Mouse (Mus musculus): ENCODE results near the gene E430018J23Rik. TPM values are rescaled to one million over a fixed set of nuclear protein-coding genes. Genes with fewer than 3 reads are reported as not detected.
"Not testable (repeated sequence)": the region's sequence is repeated elsewhere in the genome, so short reads cannot be mapped to it uniquely, and the experiment has no call there.

The E430018J23Rik gene
- total RNA-seq, 4 experiments from 2014 or later: 2.9 to 5.1 (median 3.9) TPM

GRCm38 (mm10) chr7:127342332-127342731 is 51.1 kb downstream of the E430018J23Rik start:
- no peak for DNase-seq (ENCODE audit: low spot score)

DNA sequence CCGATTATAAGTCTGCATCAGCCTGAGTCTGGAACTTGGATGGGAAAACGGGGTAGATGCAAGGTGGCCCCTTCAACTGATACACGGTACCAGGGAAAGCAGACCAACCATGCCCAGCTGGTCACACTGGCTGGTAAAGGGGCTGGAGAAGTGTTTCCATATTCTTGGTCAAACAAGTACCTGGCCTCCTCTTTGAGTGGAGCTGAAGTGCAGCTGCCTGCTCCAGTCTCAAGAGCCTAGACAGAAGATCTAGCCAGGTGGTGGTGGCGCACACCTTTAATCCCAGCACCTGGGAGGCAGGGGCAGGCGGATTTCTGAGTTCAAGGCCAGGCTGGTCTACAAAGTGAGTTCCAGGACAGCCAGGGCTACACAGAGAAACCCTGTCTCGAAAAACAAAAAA is 51.6 kb downstream of the E430018J23Rik start:
- DNase-seq (ENCODE audit: low spot score): not testable (repeated sequence)

DNA sequence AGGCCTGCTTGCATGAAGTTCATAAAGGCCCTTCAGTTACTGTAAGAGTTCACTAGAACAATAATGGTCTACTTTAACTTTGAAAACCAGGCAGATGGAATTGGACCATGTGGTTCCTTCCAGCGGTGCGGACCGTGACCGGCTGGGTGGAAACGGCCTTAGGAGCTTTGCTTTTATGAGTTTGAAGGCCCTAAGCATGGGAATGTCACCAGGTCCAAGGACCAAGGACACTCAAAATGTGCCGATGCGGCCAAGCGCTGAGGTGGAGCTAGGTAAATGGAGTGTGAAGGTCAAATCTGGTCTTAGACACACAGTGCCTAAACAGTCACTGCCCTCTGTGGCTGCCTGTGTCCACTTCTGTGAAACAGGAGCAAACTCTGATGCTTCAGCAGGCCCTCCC is 52.1 kb downstream of the E430018J23Rik start:
- no peak for DNase-seq (ENCODE audit: low spot score)

Other genes starting within 250 kb of the E430018J23Rik start
- 10 to 100 TPM; 36.2 to 45.1 (median 40.6) TPM for gene Cd2bp2, start 197.6 kb downstream of the E430018J23Rik start, total RNA-seq (2022)
- gene Tbc1d10b, start 185.2 kb downstream of the E430018J23Rik start, total RNA-seq (2022): 10 to 100 TPM; 17.4 to 24.4 (median 23.0) TPM
- gene Mylpf, start 184.7 kb downstream of the E430018J23Rik start, total RNA-seq (2022): 10 to 100 TPM in 1 of 4 experiments, 1 to 10 TPM in 3; 6.2 to 14.1 (median 8.2) TPM
- gene Zfp553, start 160.6 kb downstream of the E430018J23Rik start, total RNA-seq (2022): 1 to 10 TPM; 5.2 to 6.4 (median 5.8) TPM
- 1 to 10 TPM; 2.1 to 3.9 (median 2.6) TPM for gene Sept1, start 160.5 kb downstream of the E430018J23Rik start, total RNA-seq (2022)
- gene Zfp771, start 149.4 kb downstream of the E430018J23Rik start, total RNA-seq (2022): 10 to 100 TPM; 15.3 to 21.7 (median 17.1) TPM
- gene Dctpp1, start 132.9 kb downstream of the E430018J23Rik start, total RNA-seq (2022): 10 to 100 TPM; 40.5 to 45.6 (median 40.9) TPM
- gene Sephs2, start 119.6 kb downstream of the E430018J23Rik start, total RNA-seq (2022): 10 to 100 TPM; 24.2 to 31.6 (median 31.0) TPM
- 1 to 10 TPM; 1.1 to 2.0 (median 1.6) TPM for gene Itgal, start 97.4 kb downstream of the E430018J23Rik start, total RNA-seq (2022)
- 10 to 100 TPM; 37.1 to 43.4 (median 41.5) TPM for gene Zfp768, start 48.0 kb downstream of the E430018J23Rik start, total RNA-seq (2022)
- gene Zfp747, start 17.6 kb downstream of the E430018J23Rik start, total RNA-seq (2022): 1 to 10 TPM; 3.2 to 4.3 (median 3.7) TPM
- gene 9130019O22Rik, start 6.5 kb downstream of the E430018J23Rik start, total RNA-seq (2022): 1 to 10 TPM; 1.8 to 2.5 (median 2.0) TPM
- gene Zfp764, start 13.2 kb upstream of the E430018J23Rik start, total RNA-seq (2022): 1 to 10 TPM; 2.3 to 4.4 (median 3.2) TPM
- 1 to 10 TPM; 4.2 to 4.8 (median 4.3) TPM for gene Zfp688, start 28.4 kb upstream of the E430018J23Rik start, total RNA-seq (2022)
- 1 to 10 TPM; 1.2 to 2.1 (median 1.4) TPM for gene Zfp689, start 55.5 kb upstream of the E430018J23Rik start, total RNA-seq (2022)
- 10 to 100 TPM; 25.6 to 27.9 (median 27.3) TPM for gene Prr14, start 66.0 kb upstream of the E430018J23Rik start, total RNA-seq (2022)
- gene Fbrs, start 85.6 kb upstream of the E430018J23Rik start, total RNA-seq (2022): 10 to 100 TPM; 27.5 to 36.1 (median 30.5) TPM
- gene Srcap, start 118.4 kb upstream of the E430018J23Rik start, total RNA-seq (2022): 10 to 100 TPM; 51.8 to 60.5 (median 55.2) TPM
- 10 to 100 TPM in 2 of 4 experiments, 1 to 10 TPM in 2; 8.8 to 10.9 (median 10.2) TPM for gene Gm42715, start 126.0 kb upstream of the E430018J23Rik start, total RNA-seq (2022)
- gene Tmem265, start 167.8 kb upstream of the E430018J23Rik start, total RNA-seq (2022): not detected
- gene Phkg2, start 179.7 kb upstream of the E430018J23Rik start, total RNA-seq (2022): 10 to 100 TPM; 12.1 to 20.9 (median 17.3) TPM
- 10 to 100 TPM; 10.1 to 15.2 (median 14.4) TPM for gene Ccdc189, start 195.0 kb upstream of the E430018J23Rik start, total RNA-seq (2022)
- 10 to 100 TPM; 38.1 to 42.6 (median 40.3) TPM for gene Rnf40, start 195.1 kb upstream of the E430018J23Rik start, total RNA-seq (2022)
- gene Zfp629, start 222.2 kb upstream of the E430018J23Rik start, total RNA-seq (2022): 10 to 100 TPM; 19.9 to 23.4 (median 20.0) TPM

Data from heart, adult 8-10 months (tissue).